Mouse (Mus musculus) liver, adult 2 months (tissue): ENCODE measurements around the gene Myh8. TPM values are rescaled to one million over a fixed set of nuclear protein-coding genes. Genes with fewer than 3 reads are reported as not detected.

Experiments used
- DNase-seq: peaks from one replicate; pipeline ENCODE4 v3.0.0-alpha.2; 2011; ENCODE audit warnings: low read depth, low spot score; ENCODE audit errors: extremely low read depth
- H3K27ac ChIP-seq: fragments of 200-500 bp; replicated peaks from 2 replicates; pipeline ENCODE4 v1.5.1; 2012; ENCODE audit warnings: low read depth, mild to moderate bottlenecking, control low read depth, inconsistent platforms, low read length; ENCODE audit not compliant: insufficient read depth
- H3K27me3 ChIP-seq: fragments of 200-500 bp; 2 replicates; pipeline ENCODE4 v1.6.1; 2012; ENCODE audit warnings: mild to moderate bottlenecking, moderate library complexity, low read length, inconsistent platforms; ENCODE audit not compliant: control insufficient read depth, insufficient read depth
- H3K36me3 ChIP-seq: fragments of 200-500 bp; 2 replicates; pipeline ENCODE4 v1.6.1; 2012; ENCODE audit warnings: low read length, inconsistent platforms; ENCODE audit not compliant: control insufficient read depth, insufficient read depth
- H3K4me1 ChIP-seq: fragments of 200-500 bp; 2 replicates; pipeline ENCODE4 v1.6.1; 2011; ENCODE audit warnings: low read length; ENCODE audit not compliant: control insufficient read depth, insufficient read depth
- H3K4me3 ChIP-seq: fragments of 200-500 bp; 2 replicates; pipeline ENCODE4 v1.5.1; 2011; ENCODE audit warnings: low read depth, mild to moderate bottlenecking, control low read depth, low read length, moderate library complexity; ENCODE audit not compliant: insufficient read depth
- H3K79me2 ChIP-seq: fragments of 200-500 bp; 2 replicates; pipeline ENCODE4 v1.6.1; 2012; ENCODE audit warnings: inconsistent platforms, mild to moderate bottlenecking, low read length, moderate library complexity; ENCODE audit not compliant: control insufficient read depth, insufficient read depth
- H3K9ac ChIP-seq: fragments of 200-500 bp; 2 replicates; pipeline ENCODE4 v1.6.1; 2012; ENCODE audit warnings: low read depth, mild to moderate bottlenecking, control low read depth, inconsistent platforms, low read length
- CTCF ChIP-seq: fragments of 200-500 bp; IDR thresholded peaks from 2 replicates; pipeline ENCODE4 v1.5.1; 2011; ENCODE audit warnings: low read depth, low read length, control low read depth
- POLR2A ChIP-seq: fragments of 200-500 bp; IDR thresholded peaks from 2 replicates; pipeline ENCODE4 v1.6.1; 2011; ENCODE audit warnings: low read length, control low read depth; ENCODE audit not compliant: insufficient read depth; ENCODE audit errors: extremely low read depth
- whole genome bisulfite sequencing: fragments of 180-500 bp; shearing (Covaris S2); methylation state at CpG from one replicate; pipeline ENCODE4 v1.1.7; 2018; 5-methylcytosine and 5-hydroxymethylcytosine counted together
- polyA plus RNA-seq: library from polyadenylated mRNA; depleted of rRNA; stranded (reverse); fragments of >200 nt; gene quantifications from 2 replicates; pipeline ENCODE4 v1.2.3, GENCODE M21; 2012; rRNA removed
- total RNA-seq: library from RNA; depleted of rRNA; stranded (reverse); fragments of >200 nt; gene quantifications from 2 replicates; pipeline ENCODE4 v1.2.3, GENCODE M21; 2014; rRNA removed

Myh8 gene
- total and polyA plus RNA-seq, 2 experiments = not detected

DNA sequence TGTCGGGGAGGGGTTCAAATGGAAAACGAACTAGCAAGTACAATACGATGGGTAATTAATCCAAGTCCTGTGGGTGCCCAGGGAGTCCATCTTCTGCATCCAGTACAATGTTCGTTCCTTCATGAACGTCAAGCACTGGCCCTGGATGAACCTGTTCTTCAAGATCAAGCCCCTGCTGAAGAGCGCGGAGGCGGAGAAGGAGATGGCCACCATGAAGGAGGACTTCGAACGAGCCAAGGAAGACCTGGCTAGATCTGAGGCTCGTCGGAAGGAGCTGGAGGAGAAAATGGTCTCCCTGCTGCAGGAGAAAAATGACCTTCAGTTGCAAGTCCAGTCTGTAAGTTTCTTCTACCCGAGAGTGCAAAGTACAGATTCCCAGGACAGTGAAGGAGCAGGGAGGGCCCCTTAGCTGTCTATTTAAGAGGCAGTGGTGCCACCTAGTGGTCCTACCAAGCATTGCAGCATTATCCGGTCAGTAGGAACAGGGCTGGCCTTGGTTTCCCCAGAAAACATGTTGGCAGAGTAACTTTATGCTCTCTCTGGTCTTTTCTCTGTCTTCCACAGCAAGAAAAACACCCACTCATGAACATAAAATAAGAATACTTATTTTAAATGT lies 73.3 kb downstream of the Myh8 start:
- no peaks in the 10 kb centered on the region for H3K4me1 ChIP-seq
- 44% methylated on average over 14 of the region's 14 CpGs for WGBS
- H3K79me2 ChIP-seq = no peaks in the 10 kb centered on the region
- no peaks in the 10 kb centered on the region for H3K27me3 ChIP-seq
- H3K36me3 ChIP-seq = no peaks in the 10 kb centered on the region
- peak; percentile 75 for TF ChIP-seq CTCF
- TF ChIP-seq POLR2A = no peak
- peak; percentile 42 for DNase-seq
- H3K27ac ChIP-seq = no peak overlapping the region
- no peak overlapping the region for H3K9ac ChIP-seq
- H3K4me3 ChIP-seq = no peak overlapping the region

- no peak overlapping the region for H3K4me3 ChIP-seq
- no peaks in the 10 kb centered on the region for H3K4me1 ChIP-seq
- H3K79me2 ChIP-seq = no peaks in the 10 kb centered on the region
- WGBS = 52% methylated on average over 4 of the region's 4 CpGs
- TF ChIP-seq POLR2A (no peak), CTCF (no peak)
- H3K9ac ChIP-seq = no peak overlapping the region
- no peak overlapping the region for H3K27ac ChIP-seq
- H3K36me3 ChIP-seq = no peaks in the 10 kb centered on the region
- H3K27me3 ChIP-seq = no peaks in the 10 kb centered on the region
- DNase-seq = no peak
Observed at GRCm38 (mm10) chr11:67353011-67353410, 76.1 kb downstream of the Myh8 start.

DNA sequence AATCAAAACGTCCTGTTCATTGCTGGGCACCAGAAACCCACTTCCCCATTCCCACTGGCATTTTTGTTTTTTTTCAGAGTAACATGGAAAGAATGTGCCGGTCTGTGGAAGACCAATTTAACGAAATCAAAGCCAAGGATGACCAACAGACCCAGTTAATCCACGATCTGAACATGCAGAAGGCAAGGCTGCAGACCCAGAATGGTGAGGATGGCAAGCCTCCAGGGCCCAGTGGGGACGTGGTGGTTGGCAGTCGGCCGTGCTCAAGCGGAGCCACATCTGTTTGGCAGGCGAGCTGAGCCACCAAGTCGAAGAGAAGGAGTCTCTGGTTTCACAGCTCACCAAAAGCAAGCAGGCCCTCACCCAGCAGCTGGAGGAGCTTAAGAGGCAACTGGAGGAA lies 81.1 kb downstream of the Myh8 start:
- no peaks in the 10 kb centered on the region for H3K36me3 ChIP-seq
- no peak for DNase-seq
- H3K4me3 ChIP-seq = no peak overlapping the region
- TF ChIP-seq POLR2A (no peak), CTCF (no peak)
- H3K27me3 ChIP-seq = no peaks in the 10 kb centered on the region; the same call in 1 of the 2 replicates
- no peak overlapping the region for H3K9ac ChIP-seq
- H3K4me1 ChIP-seq = no peaks in the 10 kb centered on the region
- WGBS = 71% methylated on average over 10 of the region's 10 CpGs
- no peaks in the 10 kb centered on the region for H3K79me2 ChIP-seq
- H3K27ac ChIP-seq = no peak overlapping the region

Other genes with a start within 250 kb of the Myh8 start
- gene Adprm, start 224.5 kb upstream of the Myh8 start, total RNA-seq = 25.2 and 36.5 TPM in 2 replicates
- gene Adprm, start 224.5 kb upstream of the Myh8 start, polyA plus RNA-seq = 10.8 and 14.0 TPM in 2 replicates
- 10.5 and 11.5 TPM in 2 replicates for gene Sco1, start 224.5 kb upstream of the Myh8 start, total RNA-seq
- gene Sco1, start 224.5 kb upstream of the Myh8 start, polyA plus RNA-seq = 4.8 and 5.5 TPM in 2 replicates
- not detected in 2 replicates for gene Myh3, start 198.8 kb upstream of the Myh8 start, total RNA-seq
- gene Myh3, start 198.8 kb upstream of the Myh8 start, polyA plus RNA-seq = not detected in 2 replicates
- 3.0 TPM in 1 of 2 replicates, not detected in the other for gene Myh2, start 106.1 kb upstream of the Myh8 start, total RNA-seq
- not detected in 2 replicates for gene Myh2, start 106.1 kb upstream of the Myh8 start, polyA plus RNA-seq
- gene Myh1, start 77.1 kb upstream of the Myh8 start, total RNA-seq = 3.2 TPM in 1 of 2 replicates, not detected in the other
- not detected in 2 replicates for gene Myh1, start 77.1 kb upstream of the Myh8 start, polyA plus RNA-seq
- 1.9 TPM in 1 of 2 replicates, not detected in the other for gene Myh4, start 39.1 kb upstream of the Myh8 start, total RNA-seq
- gene Myh4, start 39.1 kb upstream of the Myh8 start, polyA plus RNA-seq = not detected in 2 replicates
- gene Myh13, start 44.5 kb downstream of the Myh8 start, total RNA-seq = not detected in 2 replicates
- gene Myh13, start 44.5 kb downstream of the Myh8 start, polyA plus RNA-seq = not detected in 2 replicates
- gene Gas7, start 178.3 kb downstream of the Myh8 start, total RNA-seq = 1.7 and 2.1 TPM in 2 replicates
- gene Gas7, start 178.3 kb downstream of the Myh8 start, polyA plus RNA-seq = 1.0 and 1.5 TPM in 2 replicates